16 mouse cellular contexts compared by ENCODE assay signal in the genomic region with DNA sequence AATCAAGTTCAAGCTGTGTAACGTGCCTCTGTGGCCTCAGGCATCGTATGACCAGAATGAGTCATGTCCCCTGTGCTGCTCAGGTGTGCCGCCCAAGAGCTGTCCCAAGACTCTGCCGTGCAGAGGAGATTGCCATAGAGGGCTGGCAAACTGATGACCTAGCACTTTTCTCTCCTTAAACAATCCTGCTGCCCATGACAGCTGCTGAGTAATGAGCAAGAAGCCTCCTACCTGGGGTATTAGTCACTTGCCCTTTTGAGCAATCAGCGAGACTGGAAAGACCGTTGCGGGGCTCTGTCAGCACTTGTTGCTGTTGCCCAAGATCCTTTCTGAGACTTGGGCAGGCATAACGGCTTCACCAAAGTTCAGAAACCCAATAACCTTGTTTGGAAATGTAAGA.
A peak's percentile ranks its signal among the peaks of the same experiment; 100 is the strongest.
DNase-seq lines count a peak whose midpoint lies in the region; ATAC-seq lines count a peak whose summit lies in the region.
"Had no signal": no experiment of that assay in that cellular context is flagged by ENCODE, and none has a peak within 500 bp of the region (broad histone marks: within the 10 kb centered on the region; RNA-seq: fewer than 3 reads in every experiment).

No protein-coding gene starts in this region.

- no peaks in the 10 kb centered on the region for H3K27me3 ChIP-seq in midbrain, embryonic 11.5 days (ENCODE audit: control insufficient read depth, insufficient read depth, low read length)
- H3K27me3 ChIP-seq in midbrain, embryonic 14.5 days (ENCODE audit: control insufficient read depth, insufficient read depth, low read length), result no peaks in the 10 kb centered on the region
- no peaks in the 10 kb centered on the region for H3K27me3 ChIP-seq in limb, embryonic 15.5 days
- H3K27me3 ChIP-seq in forebrain, embryonic 13.5 days, result peaks cover 31% of the 10 kb centered on the region
- H3K27me3 ChIP-seq in midbrain, embryonic 13.5 days, result no peaks in the 10 kb centered on the region; the same call in 1 of the 2 replicates
- H3K27me3 ChIP-seq: hindbrain, embryonic 13.5 days had no signal

- no peaks in the 10 kb centered on the region for H3K9me3 ChIP-seq in midbrain, embryonic 11.5 days (ENCODE audit: control insufficient read depth, low read length)
- H3K9me3 ChIP-seq in midbrain, embryonic 14.5 days (ENCODE audit: control insufficient read depth, low read length), result no peaks in the 10 kb centered on the region
- H3K9me3 ChIP-seq in limb, embryonic 15.5 days, result no peaks in the 10 kb centered on the region
- no peaks in the 10 kb centered on the region for H3K9me3 ChIP-seq in forebrain, embryonic 13.5 days (replicated peaks)
- H3K9me3 ChIP-seq in midbrain, embryonic 13.5 days, result no peaks in the 10 kb centered on the region
- H3K9me3 ChIP-seq: hindbrain, embryonic 13.5 days had no signal

- H3K4me2 ChIP-seq in midbrain, embryonic 11.5 days, result no peak overlapping the region
- H3K4me2 ChIP-seq in midbrain, embryonic 14.5 days (ENCODE audit: low read length), result no peak overlapping the region
- no peak overlapping the region for H3K4me2 ChIP-seq in limb, embryonic 15.5 days
- no peak overlapping the region for H3K4me2 ChIP-seq in forebrain, embryonic 13.5 days
- no peak overlapping the region for H3K4me2 ChIP-seq in midbrain, embryonic 13.5 days (replicated peaks)
- H3K4me2 ChIP-seq: heart, embryonic 11.5 days; hindbrain, embryonic 13.5 days; lung, embryonic 14.5 days had no signal

- no peaks in the 10 kb centered on the region for H3K36me3 ChIP-seq in midbrain, embryonic 11.5 days (ENCODE audit: control insufficient read depth, insufficient read depth, low read length)
- H3K36me3 ChIP-seq in midbrain, embryonic 14.5 days (ENCODE audit: control insufficient read depth, insufficient read depth, low read length), result no peaks in the 10 kb centered on the region
- no peaks in the 10 kb centered on the region for H3K36me3 ChIP-seq in limb, embryonic 15.5 days
- no peaks in the 10 kb centered on the region for H3K36me3 ChIP-seq in forebrain, embryonic 13.5 days (ENCODE audit: poor library complexity, severe bottlenecking)
- no peaks in the 10 kb centered on the region for H3K36me3 ChIP-seq in midbrain, embryonic 13.5 days
- H3K36me3 ChIP-seq: hindbrain, embryonic 13.5 days had no signal

- ATAC-seq in midbrain, embryonic 11.5 days (ENCODE audit: low FRiP score), result no peak
- no peak for ATAC-seq in midbrain, embryonic 14.5 days (ENCODE audit: low FRiP score, low TSS enrichment)
- peak; percentile 53; the same call in 1 of the 2 replicates for ATAC-seq in limb, embryonic 15.5 days (ENCODE audit: insufficient number of reproducible peaks, low FRiP score, low TSS enrichment, low read depth)
- no peak for ATAC-seq in forebrain, embryonic 13.5 days
- ATAC-seq in midbrain, embryonic 13.5 days, result no peak
- no peak for ATAC-seq in frontal cortex, adult (ENCODE audit: low TSS enrichment)
- ATAC-seq: forebrain, postnatal 0 days; midbrain, embryonic 16.5 days had no signal

- WGBS in midbrain, embryonic 11.5 days, result 88% methylated on average over 8 of the region's 8 CpGs
- WGBS in midbrain, embryonic 14.5 days, result 89% methylated on average over 8 of the region's 8 CpGs
- WGBS in limb, embryonic 15.5 days, result 67% methylated on average over 8 of the region's 8 CpGs
- 90% methylated on average over 8 of the region's 8 CpGs for WGBS in forebrain, embryonic 13.5 days
- WGBS in midbrain, embryonic 13.5 days, result 89% methylated on average over 8 of the region's 8 CpGs

- H3K9ac ChIP-seq in midbrain, embryonic 11.5 days (ENCODE audit: low read length), result no peak overlapping the region
- H3K9ac ChIP-seq in midbrain, embryonic 14.5 days (replicated peaks; ENCODE audit: low read length), result no peak overlapping the region
- H3K9ac ChIP-seq in limb, embryonic 15.5 days, result no peak overlapping the region
- H3K9ac ChIP-seq in forebrain, embryonic 13.5 days, result no peak overlapping the region
- no peak overlapping the region for H3K9ac ChIP-seq in midbrain, embryonic 13.5 days (replicated peaks)
- H3K9ac ChIP-seq: forebrain, postnatal 0 days; hindbrain, embryonic 13.5 days; lung, embryonic 14.5 days had no signal

- peak; percentile 64 for DNase-seq in midbrain, embryonic 11.5 days (ENCODE audit: low spot score, missing footprints)
- DNase-seq in midbrain, embryonic 14.5 days, result no peak
- DNase-seq in c-Kit-positive CD71-negative TER-119-negative erythroid progenitor cells, embryonic 14.5 days (ENCODE audit: low read depth), result peak; percentile 14
- DNase-seq: adrenal gland, postnatal 10 days; cerebellum, adult 11-12 months; forebrain, postnatal 0 days; kidney, postnatal 10 days; lung, embryonic 14.5 days; right cerebral cortex, postnatal 4 days had no signal

- no peak overlapping the region for H3K4me3 ChIP-seq in midbrain, embryonic 11.5 days (ENCODE audit: low read depth, low read length)
- no peak overlapping the region for H3K4me3 ChIP-seq in midbrain, embryonic 14.5 days (replicated peaks; ENCODE audit: low read depth, low read length)
- H3K4me3 ChIP-seq in limb, embryonic 15.5 days, result no peak overlapping the region
- no peak overlapping the region for H3K4me3 ChIP-seq in forebrain, embryonic 13.5 days
- H3K4me3 ChIP-seq in midbrain, embryonic 13.5 days (replicated peaks), result no peak overlapping the region
- H3K4me3 ChIP-seq: hindbrain, embryonic 13.5 days had no signal

- H3K4me1 ChIP-seq in midbrain, embryonic 11.5 days (ENCODE audit: control insufficient read depth, insufficient read depth, low read length), result peaks cover 9% of the 10 kb centered on the region; the same call in 1 of the 2 replicates
- peaks cover 14% of the 10 kb centered on the region for H3K4me1 ChIP-seq in midbrain, embryonic 14.5 days (ENCODE audit: control insufficient read depth, insufficient read depth, low read length)
- H3K4me1 ChIP-seq in limb, embryonic 15.5 days, result no peaks in the 10 kb centered on the region
- H3K4me1 ChIP-seq in forebrain, embryonic 13.5 days, result peaks cover 17% of the 10 kb centered on the region
- H3K4me1 ChIP-seq in midbrain, embryonic 13.5 days (replicated peaks), result peaks cover 19% of the 10 kb centered on the region

- no peak overlapping the region for H3K27ac ChIP-seq in midbrain, embryonic 11.5 days (ENCODE audit: low read depth, low read length)
- no peak overlapping the region for H3K27ac ChIP-seq in midbrain, embryonic 14.5 days (replicated peaks; ENCODE audit: low read depth, low read length)
- 0 out of 2 replicates have a peak overlapping the region, but pooled peaks have one; percentile 33 for H3K27ac ChIP-seq in limb, embryonic 15.5 days
- H3K27ac ChIP-seq in forebrain, embryonic 13.5 days, result no peak overlapping the region
- no peak overlapping the region for H3K27ac ChIP-seq in midbrain, embryonic 13.5 days
- H3K27ac ChIP-seq: hindbrain, embryonic 13.5 days had no signal
